Comparison of ENCODE assay signal across 30 mouse cellular contexts in the genomic region with DNA sequence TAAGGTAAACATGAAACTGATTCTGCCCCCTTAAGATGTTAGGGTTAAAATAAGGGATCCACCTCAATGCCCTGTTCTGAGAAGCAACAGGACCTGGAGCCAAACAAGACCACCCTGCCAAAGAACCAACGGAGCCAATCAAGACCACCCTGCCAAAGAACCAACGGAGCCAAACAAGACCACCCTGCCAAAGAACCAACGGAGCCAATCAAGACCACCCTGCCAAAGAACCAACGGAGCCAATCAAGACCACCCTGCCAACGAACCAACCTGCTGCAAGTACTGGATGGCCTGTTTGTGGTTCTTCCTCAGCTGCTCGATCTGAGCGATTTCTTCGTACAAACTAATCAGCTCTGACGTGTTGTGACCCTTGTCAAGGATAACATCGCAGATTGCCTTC. TPM values are rescaled to one million over a fixed set of nuclear protein-coding genes. Genes with fewer than 3 reads are reported as not detected.
"Had no signal": no experiment of that assay in that cellular context is flagged by ENCODE, and none has a peak within 500 bp of the region (broad histone marks: within the 10 kb centered on the region; RNA-seq: fewer than 3 reads in every experiment).

No protein-coding gene starts in this region.

RNA-seq across cellular contexts. Expression of a gene that starts 25.1 kb away (rescaled TPM):
- total RNA-seq: common myeloid progenitor, adult 5-6 weeks; gastrocnemius, adult 18-20 months; gastrocnemius, adult 2 months; gastrocnemius, adult 8-10 months; gastrocnemius, postnatal 10 days; gastrocnemius, postnatal 14 days; gastrocnemius, postnatal 25 days; gastrocnemius, postnatal 36 days; gastrocnemius, postnatal 4 days; granulocyte monocyte progenitor cell, adult 5-6 weeks; heart, adult 18-20 months; heart, adult 2 months; heart, adult 8-10 months had no signal
- polyA plus RNA-seq: cerebellum, adult 2 months; cortical plate, adult 2 months; embryonic facial prominence, embryonic 10.5 days; embryonic facial prominence, embryonic 11.5 days; embryonic facial prominence, embryonic 12.5 days; embryonic facial prominence, embryonic 13.5 days; embryonic facial prominence, embryonic 15.5 days; erythroblast, embryonic 14.5 days; forebrain, embryonic 10.5 days; forebrain, embryonic 11.5 days; forebrain, embryonic 12.5 days; forebrain, embryonic 13.5 days; forebrain, embryonic 14.5 days; forebrain, embryonic 15.5 days; forebrain, embryonic 16.5 days; frontal cortex, adult 2 months; heart, embryonic 10.5 days had no signal
